Mouse (Mus musculus): ENCODE data around the gene Ccdc57.

Gene Ccdc57

GRCm38 (mm10) chr11:120932564-120933398, at the start of gene Ccdc57:
Gene Ccdc57, minus strand, starts transcription at chr11:120932872.
- DNase-seq = peak; percentile 93 to 96

GRCm38 (mm10) chr11:120982459-120982858, 49.8 kb upstream of the Ccdc57 start:
- DNase-seq = no peak

- DNase-seq = no peak
Measured at GRCm38 (mm10) chr11:120981661-120982060, 49.0 kb upstream of the Ccdc57 start.

- no peak for DNase-seq
Measured at GRCm38 (mm10) chr11:120980427-120981035, 47.9 kb upstream of the Ccdc57 start.

GRCm38 (mm10) chr11:120979711-120980426, 47.2 kb upstream of the Ccdc57 start:
- DNase-seq = no peak

GRCm38 (mm10) chr11:120973318-120973717, 40.6 kb upstream of the Ccdc57 start:
- peak; percentile 4 to 19 for DNase-seq

GRCm38 (mm10) chr11:120971237-120971636, 38.6 kb upstream of the Ccdc57 start:
- DNase-seq = no peak

- DNase-seq = no peak
Measured at GRCm38 (mm10) chr11:120969742-120970141, 37.1 kb upstream of the Ccdc57 start.

GRCm38 (mm10) chr11:120965587-120965986, 32.9 kb upstream of the Ccdc57 start:
- DNase-seq = no peak

GRCm38 (mm10) chr11:120964195-120965157, 31.8 kb upstream of the Ccdc57 start:
- DNase-seq = no peak

GRCm38 (mm10) chr11:120962909-120963308, 30.2 kb upstream of the Ccdc57 start:
- DNase-seq = no peak

- DNase-seq = no peak
Measured at GRCm38 (mm10) chr11:120962050-120962771, 29.5 kb upstream of the Ccdc57 start.

GRCm38 (mm10) chr11:120961594-120961993, 28.9 kb upstream of the Ccdc57 start:
- no peak for DNase-seq

GRCm38 (mm10) chr11:120960248-120960647, 27.6 kb upstream of the Ccdc57 start:
- no peak for DNase-seq

- no peak for DNase-seq
Measured at GRCm38 (mm10) chr11:120959564-120959963, 26.9 kb upstream of the Ccdc57 start.

- peak in 1 of 2 experiments; percentile 9 for DNase-seq
Measured at GRCm38 (mm10) chr11:120959066-120959465, 26.4 kb upstream of the Ccdc57 start.

GRCm38 (mm10) chr11:120957731-120958257, 25.1 kb upstream of the Ccdc57 start:
- peak in 1 of 2 experiments; percentile 20 for DNase-seq

- DNase-seq = peak; percentile 39 to 60
Measured at GRCm38 (mm10) chr11:120957052-120957451, 24.4 kb upstream of the Ccdc57 start.

GRCm38 (mm10) chr11:120955701-120956100, 23.0 kb upstream of the Ccdc57 start:
- no peak for DNase-seq

- no peak for DNase-seq
Measured at GRCm38 (mm10) chr11:120954936-120955335, 22.3 kb upstream of the Ccdc57 start.

All from cerebellum, postnatal 25 days (tissue).